Comparison of ENCODE assay signal across 1 mouse cellular context in the genomic region with DNA sequence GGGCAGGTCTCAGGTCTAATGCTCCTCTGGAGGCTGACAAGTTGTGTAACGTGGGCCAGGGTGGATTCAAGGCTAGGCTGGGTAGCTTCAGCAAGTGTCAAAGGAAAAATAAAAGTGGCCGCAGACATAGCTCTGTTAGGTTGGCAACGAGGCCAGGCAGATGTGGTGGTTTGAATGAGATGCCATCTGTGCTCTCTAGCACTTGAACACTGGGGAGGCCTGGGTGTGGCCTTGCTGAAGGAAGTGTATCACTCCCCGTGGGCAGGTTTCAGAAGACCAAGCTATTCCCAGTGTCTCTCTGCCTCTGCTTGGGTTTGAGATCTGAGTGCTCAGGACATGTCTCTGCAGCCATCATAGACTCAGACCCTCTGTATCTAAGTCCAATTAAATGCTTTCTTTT.
TF ChIP-seq lines count a peak whose summit lies in the region.

No protein-coding gene starts in this region.

TF ChIP-seq in MEL, 35 proteins besides CTCF, POLR2A, EP300 and RAD21 (continued from another document):
- TF ChIP-seq MYC (IDR thresholded peaks at IDR 0.05; ENCODE audit: low read depth, low read length), result no peak
- 0 out of 2 replicates have a peak, but pooled peaks have one; percentile 23 for TF ChIP-seq TCF12 (IDR thresholded peaks at IDR 0.05; ENCODE audit: low read depth, low read length)
- no peak for TF ChIP-seq BHLHE40 (IDR thresholded peaks at IDR 0.05; ENCODE audit: borderline replicate concordance, low read depth, low read length)
- TF ChIP-seq MAFK (IDR thresholded peaks at IDR 0.05; ENCODE audit: borderline replicate concordance, low read depth, low read length), result no peak
- TF ChIP-seq ZNF384 (IDR thresholded peaks at IDR 0.05; ENCODE audit: low read depth, low read length), result no peak
- TF ChIP-seq GABPA (IDR thresholded peaks at IDR 0.05; ENCODE audit: low read depth, low read length), result no peak
- TF ChIP-seq MAX (IDR thresholded peaks at IDR 0.05; ENCODE audit: low read length), result peak; percentile 48
- no peak for TF ChIP-seq NELFE (IDR thresholded peaks at IDR 0.05; ENCODE audit: low read depth, low read length)
- no peak for TF ChIP-seq ZC3H11A (IDR thresholded peaks at IDR 0.05; ENCODE audit: low read depth, low read length)
- TF ChIP-seq TAL1 (IDR thresholded peaks at IDR 0.05; ENCODE audit: low read length), result no peak
- TF ChIP-seq TBP (IDR thresholded peaks at IDR 0.05; ENCODE audit: low read depth, low read length), result 0 out of 2 replicates have a peak, but pooled peaks have one; percentile 24
